Mouse (Mus musculus): ENCODE results near the gene Slc25a44.
"Not testable (repeated sequence)": the region's sequence is repeated elsewhere in the genome, so short reads cannot be mapped to it uniquely, and the experiment has no call there.

The Slc25a44 gene

GRCm38 (mm10) chr3:88412636-88413035 lies 12.3 kb downstream of the Slc25a44 start:
- no peak for DNase-seq (ENCODE audit: low spot score)

DNA sequence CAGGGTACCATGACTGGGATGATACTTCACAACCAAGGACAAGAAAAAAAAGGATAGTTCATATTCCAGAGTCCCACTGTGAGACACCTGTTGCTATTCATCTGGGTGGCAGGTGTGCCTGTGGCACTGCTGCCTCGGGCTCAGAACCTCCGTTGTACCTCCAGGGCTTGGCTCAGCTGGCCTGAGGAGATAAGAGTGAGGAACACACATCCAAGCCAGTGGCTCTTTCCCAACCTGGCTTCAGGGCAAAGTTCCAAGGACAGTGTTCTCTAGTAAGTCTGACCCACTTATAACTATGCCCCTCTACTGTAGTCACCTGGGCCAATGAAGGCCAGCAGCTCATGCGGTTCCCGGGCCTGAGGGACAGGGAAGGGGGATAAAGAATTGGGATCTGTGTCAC lies 13.3 kb downstream of the Slc25a44 start:
- no peak for DNase-seq (ENCODE audit: low spot score)

DNA sequence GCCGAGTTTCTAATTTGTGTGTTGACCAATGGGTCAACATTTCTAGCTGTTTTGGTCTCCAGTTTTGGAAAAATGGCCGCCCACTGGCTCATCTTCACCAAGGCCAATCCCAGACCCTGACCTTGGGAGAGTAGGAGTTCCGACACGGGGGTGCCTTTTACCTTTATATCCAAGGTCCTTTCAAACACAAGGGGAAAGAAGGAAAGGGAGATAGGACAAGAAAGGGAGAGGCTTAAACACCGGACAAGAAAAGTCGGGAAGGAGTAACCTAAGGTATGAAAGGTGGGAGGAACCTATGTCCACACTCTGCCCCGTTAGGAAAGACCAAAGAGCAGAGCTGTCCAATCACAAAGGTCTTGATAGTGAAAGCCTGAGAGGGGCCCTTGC lies 14.3 kb downstream of the Slc25a44 start:
- DNase-seq (ENCODE audit: low spot score): no peak

DNA sequence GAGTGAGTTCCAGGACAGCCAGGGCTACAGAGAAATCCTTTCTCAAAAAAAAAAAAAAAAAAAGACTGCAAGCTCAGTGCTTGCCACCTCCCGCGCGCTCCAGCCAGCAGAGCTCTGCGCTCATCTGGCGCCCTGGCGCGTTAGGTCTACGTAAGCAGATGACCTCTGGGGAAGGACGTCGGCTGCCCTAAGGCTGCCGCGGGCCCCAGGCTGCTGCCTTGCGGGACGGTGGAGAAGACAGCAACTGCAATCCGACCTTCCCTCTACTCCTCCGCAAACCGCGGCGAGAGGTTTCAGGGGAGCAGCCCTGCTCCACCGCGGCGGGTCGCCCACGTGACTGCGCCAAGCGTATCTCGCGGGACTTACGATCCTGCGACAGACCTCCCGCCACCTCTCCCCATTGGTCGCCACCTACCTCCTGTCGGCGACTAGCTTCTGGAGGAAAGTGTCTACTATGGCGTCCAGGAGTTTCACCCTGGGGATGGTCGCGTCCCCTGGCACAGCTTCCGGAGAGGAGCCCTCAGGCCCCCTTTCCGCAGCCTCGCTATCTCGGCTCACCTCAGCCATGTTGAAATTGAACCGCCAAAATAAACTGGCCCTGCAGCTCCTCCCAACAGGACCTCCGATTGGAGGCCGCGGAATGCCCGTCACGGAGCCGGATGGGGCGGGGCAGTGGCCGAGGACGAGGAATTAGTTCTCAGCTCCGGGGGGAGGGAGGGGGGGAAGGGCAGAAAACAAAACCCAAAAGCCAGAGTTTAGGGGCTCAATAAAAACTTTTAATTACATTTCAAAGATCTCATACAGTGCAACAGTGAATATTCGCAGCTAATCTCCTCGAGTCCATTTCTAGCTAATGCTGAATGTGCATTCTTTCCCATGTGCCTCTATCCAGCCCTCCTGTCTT lies 14.9 kb downstream of the Slc25a44 start, which contains the start of gene Pmf1:
Gene Pmf1 (minus strand): TSS at position 591 of the 904 bp plus-strand sequence.
- DNase-seq (ENCODE audit: low spot score): peak; percentile 90

GRCm38 (mm10) chr3:88408953-88409352 lies 16.0 kb downstream of the Slc25a44 start:
- no peak for DNase-seq (ENCODE audit: low spot score)

GRCm38 (mm10) chr3:88407529-88407928 lies 17.4 kb downstream of the Slc25a44 start:
- DNase-seq (ENCODE audit: low spot score): no peak

DNA sequence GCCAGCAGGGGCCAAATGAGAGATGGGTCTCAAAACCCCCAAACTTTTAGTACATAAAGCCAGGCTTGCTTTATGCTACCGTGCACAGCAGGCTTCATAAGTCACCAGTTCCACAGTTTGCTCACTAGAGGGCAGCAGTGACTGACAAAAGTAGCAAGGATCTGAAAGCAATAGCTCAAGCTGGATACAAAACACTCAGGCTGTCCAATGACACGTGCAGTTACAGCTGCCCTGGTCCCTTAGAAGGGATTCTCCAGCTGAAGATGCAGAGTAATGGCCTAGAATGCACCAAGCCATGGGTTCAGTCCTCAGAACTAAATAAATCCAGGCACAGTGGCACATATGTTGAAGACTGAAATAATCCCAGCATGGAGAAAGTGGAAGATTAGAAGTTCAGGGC lies 17.8 kb downstream of the Slc25a44 start:
- peak; percentile 47 for DNase-seq (ENCODE audit: low spot score)

DNA sequence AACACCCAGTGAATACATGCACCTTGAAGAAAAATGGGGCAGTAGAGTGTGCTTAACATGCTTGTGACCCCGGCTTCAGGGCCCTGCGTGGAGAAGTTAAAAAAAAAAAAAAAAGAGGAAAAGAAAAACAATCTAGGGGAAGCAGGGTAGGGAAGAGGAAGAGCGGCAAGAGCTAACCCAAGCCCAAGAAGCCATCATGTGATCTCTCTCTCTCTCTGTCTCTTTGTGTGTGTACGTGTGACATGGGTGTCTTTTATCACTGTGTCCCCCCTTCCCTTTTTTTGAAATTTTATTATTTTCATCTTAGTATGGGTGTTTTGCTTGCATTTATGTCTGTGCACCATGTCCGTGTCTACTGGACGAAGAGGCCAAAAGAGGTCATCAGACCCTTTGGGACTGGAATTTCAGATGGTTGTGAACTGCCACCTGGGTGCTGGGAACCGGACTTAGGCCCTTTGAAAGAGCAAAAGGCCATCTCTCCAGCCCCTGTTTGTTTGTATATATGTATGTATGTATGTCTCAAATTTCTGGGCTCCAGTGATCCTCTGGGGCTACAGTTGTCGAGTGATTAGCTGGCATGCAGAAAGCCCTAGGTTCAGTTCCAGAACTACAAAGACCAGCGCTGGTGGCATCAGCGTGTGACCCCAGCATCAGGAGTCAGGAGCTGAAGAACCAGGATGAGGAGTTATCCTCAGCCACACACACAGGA lies 21.3 kb downstream of the Slc25a44 start:
- DNase-seq (ENCODE audit: low spot score): no peak

DNA sequence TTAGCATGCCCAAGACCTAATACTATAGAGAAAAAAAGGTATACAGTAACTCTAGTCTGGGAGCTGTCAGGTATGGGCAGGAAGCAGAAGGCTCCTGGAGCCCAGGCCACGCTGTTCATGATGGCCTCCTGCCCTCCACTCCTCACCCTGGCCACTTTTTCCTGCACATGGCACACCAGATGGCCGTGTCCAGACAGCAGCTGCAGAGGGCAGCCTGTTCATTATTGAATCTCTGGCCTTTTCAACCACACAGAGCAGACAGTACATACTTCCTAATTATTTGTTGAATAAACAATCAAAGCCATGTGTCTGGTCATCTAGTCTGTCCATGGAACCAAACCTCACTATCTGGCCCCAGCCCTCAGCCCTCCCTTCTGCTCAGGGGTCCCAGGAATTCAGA lies 26.3 kb downstream of the Slc25a44 start:
- DNase-seq (ENCODE audit: low spot score): no peak

- DNase-seq (ENCODE audit: low spot score): no peak
Observed at GRCm38 (mm10) chr3:88395742-88396141, 29.2 kb downstream of the Slc25a44 start.

- DNase-seq (ENCODE audit: low spot score): no peak
Observed at GRCm38 (mm10) chr3:88395288-88395687, 29.7 kb downstream of the Slc25a44 start.

- DNase-seq (ENCODE audit: low spot score): no peak
Observed at GRCm38 (mm10) chr3:88393776-88394375, 31.1 kb downstream of the Slc25a44 start.

- no peak for DNase-seq (ENCODE audit: low spot score)
Observed at GRCm38 (mm10) chr3:88384364-88384763, 40.6 kb downstream of the Slc25a44 start, which contains the start of gene Bglap. TSS of gene Bglap (minus strand) at chr3:88384464.

GRCm38 (mm10) chr3:88382383-88382782 lies 42.6 kb downstream of the Slc25a44 start:
- not testable (repeated sequence) for DNase-seq (ENCODE audit: low spot score)

DNA sequence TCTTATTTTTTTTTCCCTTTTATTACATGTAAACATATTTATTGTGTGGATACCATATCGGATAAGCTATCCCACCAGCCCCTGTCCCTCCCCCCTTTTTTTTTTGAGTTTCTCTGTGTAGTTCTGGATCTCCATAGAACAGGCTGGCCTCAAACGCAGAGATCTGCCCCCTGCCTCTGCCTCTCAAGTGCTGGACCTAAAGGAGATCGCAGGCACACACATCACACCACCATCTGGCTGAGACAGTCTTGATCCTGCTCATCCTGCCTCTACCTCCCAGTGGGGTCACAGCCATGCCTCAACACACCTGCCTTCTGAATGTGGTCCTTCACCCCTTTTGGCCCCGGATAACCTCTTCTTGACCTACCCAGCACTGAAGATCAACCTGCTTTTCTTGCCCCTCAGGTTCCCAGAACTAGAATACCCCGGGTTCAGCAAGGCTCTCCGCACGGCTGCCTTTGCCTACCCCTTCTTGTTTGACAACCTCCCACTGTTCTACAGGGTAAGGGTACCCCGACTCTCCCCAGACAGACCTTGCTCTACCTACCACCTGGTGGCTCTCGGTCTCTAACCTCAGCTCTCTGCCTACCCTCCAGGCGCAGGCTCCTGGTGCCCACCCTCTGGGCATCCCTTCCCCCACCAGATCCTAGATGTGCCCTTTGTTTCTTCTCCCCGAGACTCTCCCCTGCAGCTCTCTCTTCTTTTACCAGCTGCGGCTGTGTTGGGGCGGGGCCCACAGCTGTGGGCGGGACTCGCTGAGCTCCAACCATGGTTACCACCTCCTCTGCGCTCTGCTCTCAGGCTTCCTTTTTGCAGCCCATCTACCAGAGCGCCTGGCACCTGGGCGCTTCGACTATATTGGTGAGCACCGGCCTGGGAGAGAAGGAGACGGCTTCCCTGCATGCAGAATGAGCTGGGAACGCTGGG lies 43.3 kb downstream of the Slc25a44 start:
- not testable (repeated sequence) for DNase-seq (ENCODE audit: low spot score)

DNA sequence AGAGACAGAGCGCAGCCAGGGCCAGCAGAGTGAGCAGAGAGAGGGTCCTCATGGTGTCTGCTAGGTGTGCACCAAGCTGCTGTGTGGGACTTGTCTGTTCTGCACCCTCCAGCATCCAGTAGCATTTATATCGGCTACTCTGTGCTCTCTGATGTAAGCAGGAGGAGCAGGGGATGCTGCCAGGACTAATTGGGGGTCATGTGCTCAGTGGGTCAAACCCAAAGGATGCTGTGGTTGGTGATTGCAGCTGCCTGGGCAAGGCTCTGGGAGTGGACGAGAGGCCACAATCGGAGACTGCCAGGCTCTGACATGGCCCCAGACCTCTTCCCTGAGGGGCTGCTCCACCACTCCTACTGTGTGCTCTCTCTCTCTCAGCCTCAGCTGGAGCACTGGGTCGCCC lies 46.3 kb downstream of the Slc25a44 start, which contains the start of gene Bglap2:
Gene Bglap2 (minus strand): TSS at position 101 of the 400 bp plus-strand sequence.
- not testable (repeated sequence) for DNase-seq (ENCODE audit: low spot score)

GRCm38 (mm10) chr3:88376644-88377043 lies 48.3 kb downstream of the Slc25a44 start:
- DNase-seq (ENCODE audit: low spot score): not testable (repeated sequence)

DNA sequence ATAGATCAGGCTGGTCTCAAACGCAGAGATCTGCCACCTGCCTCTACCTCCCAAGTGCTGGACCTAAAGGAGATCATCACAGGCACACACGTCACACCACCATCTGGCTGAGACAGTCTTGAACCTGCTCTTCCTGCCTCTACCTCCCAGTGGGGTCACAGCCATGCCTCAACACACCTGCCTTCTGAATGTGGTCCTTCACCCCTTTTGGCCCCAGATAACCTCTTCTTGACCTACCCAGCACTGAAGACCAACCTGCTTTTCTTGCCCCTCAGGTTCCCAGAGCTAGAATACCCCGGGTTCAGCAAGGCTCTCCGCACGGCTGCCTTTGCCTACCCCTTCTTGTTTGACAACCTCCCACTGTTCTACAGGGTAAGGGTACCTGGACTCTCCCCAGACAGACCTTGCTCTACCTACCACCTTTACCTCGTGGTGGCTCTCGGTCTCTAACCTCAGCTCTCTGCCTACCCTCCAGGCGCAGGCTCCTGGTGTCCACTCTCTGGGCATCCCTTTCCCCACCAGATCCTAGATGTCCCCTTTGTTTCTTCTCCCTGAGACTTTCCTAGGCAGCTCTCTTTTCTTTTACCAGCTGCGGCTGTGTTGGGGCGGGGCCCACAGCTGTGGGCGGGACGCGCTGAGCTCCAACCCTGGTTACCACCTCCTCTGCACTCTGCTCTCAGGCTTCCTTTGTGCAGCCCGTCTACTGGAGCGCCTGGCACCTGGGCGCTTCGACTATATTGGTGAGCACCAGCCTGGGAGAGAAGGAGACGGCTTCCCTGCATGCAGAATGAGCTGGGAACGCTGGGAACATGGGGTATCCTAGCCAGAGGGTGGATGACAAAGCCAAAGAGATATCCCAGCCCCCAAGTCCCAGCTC lies 49.0 kb downstream of the Slc25a44 start:
- not testable (repeated sequence) for DNase-seq (ENCODE audit: low spot score)

- DNase-seq (ENCODE audit: low spot score): not testable (repeated sequence)
Observed at GRCm38 (mm10) chr3:88372643-88373042, 52.3 kb downstream of the Slc25a44 start, which contains the start of gene Bglap3. TSS of gene Bglap3 (minus strand) at chr3:88372743.

DNA sequence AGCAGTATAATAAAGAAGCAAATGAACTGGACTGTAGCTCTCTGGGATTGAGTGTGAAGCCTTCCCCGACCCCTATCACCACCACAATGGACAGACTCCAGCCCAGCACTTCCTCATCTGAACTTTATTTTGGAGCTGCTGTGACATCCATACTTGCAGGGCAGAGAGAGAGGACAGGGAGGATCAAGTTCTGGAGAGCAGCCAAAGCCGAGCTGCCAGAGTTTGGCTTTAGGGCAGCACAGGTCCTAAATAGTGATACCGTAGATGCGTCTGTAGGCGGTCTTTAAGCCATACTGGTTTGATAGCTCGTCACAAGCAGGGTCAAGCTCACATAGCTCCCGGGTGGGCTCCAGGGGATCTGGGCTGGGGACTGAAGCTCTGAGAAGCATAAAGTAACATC lies 56.4 kb downstream of the Slc25a44 start:
- not testable (repeated sequence) for DNase-seq (ENCODE audit: low spot score)

Measured in ovary, adult 18-20 months (tissue).